Comparison of ENCODE assay signal across 21 mouse cellular contexts in the genomic region with DNA sequence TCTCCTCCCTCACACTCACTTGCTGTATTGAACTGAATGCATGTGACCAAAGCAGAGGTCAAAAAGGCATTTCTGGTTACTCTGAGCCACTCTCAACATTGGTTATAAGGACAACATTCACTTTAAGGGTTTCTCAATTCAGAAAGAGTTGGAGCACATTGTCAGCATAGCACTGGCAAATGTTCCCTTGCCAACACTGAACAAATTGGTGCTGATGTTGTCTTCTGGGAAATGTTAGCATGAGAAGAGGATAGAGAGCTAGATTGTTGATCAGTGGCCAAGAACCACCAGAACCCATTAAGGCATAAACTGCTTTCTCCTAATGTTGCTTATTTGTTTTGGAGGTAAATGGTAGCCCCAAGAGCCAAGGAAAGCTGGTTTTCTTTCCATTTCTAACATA.
"Had no signal": no experiment of that assay in that cellular context is flagged by ENCODE, and none has a peak within 500 bp of the region (broad histone marks: within the 10 kb centered on the region; RNA-seq: fewer than 3 reads in every experiment).

No protein-coding gene starts in this region.

- DNase-seq: kidney, adult 8-10 months; kidney, postnatal 10 days; kidney, postnatal 36 days; liver; liver, postnatal 0 days; lung, embryonic 14.5 days; right cerebral cortex, adult 18-20 months; right cerebral cortex, postnatal 14 days; spleen, adult 18-20 months; thymus, postnatal 25 days had no signal

- ATAC-seq: liver, postnatal 0 days; lung, postnatal 0 days; midbrain, embryonic 15.5 days had no signal

- H3K27ac ChIP-seq: kidney, embryonic 15.5 days; limb, embryonic 10.5 days; limb, embryonic 13.5 days; liver, embryonic 14.5 days; macrophage; midbrain, embryonic 12.5 days; midbrain, embryonic 15.5 days; neural tube, embryonic 12.5 days; neural tube, embryonic 15.5 days; stomach, embryonic 15.5 days had no signal

- H3K27me3 ChIP-seq: kidney, embryonic 15.5 days; limb, embryonic 13.5 days; midbrain, embryonic 12.5 days; midbrain, embryonic 15.5 days; neural tube, embryonic 12.5 days; neural tube, embryonic 15.5 days; stomach, embryonic 15.5 days had no signal

- H3K4me3 ChIP-seq: kidney, embryonic 15.5 days; limb, embryonic 10.5 days; limb, embryonic 13.5 days; midbrain, embryonic 12.5 days; midbrain, embryonic 15.5 days; neural tube, embryonic 12.5 days; neural tube, embryonic 15.5 days; stomach, embryonic 15.5 days had no signal

- H3K4me1 ChIP-seq: kidney, embryonic 15.5 days; limb, embryonic 10.5 days; limb, embryonic 13.5 days; midbrain, embryonic 12.5 days; midbrain, embryonic 15.5 days; neural tube, embryonic 12.5 days; stomach, embryonic 15.5 days had no signal
